Comparison of ENCODE assay signal across 9 mouse cellular contexts in the genomic region with DNA sequence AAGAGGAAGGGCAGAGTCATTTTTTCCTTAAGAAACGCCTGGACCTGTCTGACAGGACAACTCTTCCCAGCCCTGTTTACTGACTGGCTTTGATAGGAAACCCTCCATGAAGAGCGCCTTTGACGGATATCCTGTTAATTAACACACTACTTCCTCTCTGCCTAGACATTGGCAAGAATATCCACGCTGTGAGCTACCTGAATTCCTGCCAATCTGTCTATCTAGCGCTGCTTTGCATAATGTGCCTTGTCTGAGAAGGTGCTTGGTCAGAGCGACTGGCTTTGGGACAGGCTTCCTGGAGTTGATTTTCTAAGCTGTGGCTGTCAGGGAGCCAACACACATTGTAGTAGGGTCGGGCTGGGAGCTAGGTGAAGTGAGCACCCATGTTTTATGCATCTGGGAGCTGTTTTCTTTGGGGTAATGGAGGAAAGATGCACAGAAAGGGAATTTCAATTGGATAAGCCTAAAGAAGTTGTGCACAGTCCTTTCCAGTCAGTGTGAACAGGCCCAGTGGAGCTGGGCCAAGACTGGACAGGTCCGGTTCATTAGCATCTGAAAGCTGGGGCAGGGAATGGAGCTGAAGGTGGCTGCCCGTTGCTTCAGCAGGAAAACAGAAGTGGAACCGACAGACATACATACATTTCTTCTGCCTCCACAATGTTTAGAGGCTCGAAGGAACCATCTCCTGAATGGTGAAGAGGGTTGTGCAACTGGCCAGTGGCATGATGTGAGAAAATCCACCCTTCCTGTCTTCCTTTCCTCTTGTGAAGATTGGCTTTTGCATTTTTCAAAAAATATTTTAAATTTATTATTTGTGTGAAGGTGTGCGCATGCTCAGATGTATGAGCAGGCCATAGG.
DNase-seq lines count a peak whose midpoint lies in the region; ATAC-seq and TF ChIP-seq lines count a peak whose summit lies in the region.
"Had no signal": no experiment of that assay in that cellular context is flagged by ENCODE, and none has a peak within 500 bp of the region (broad histone marks: within the 10 kb centered on the region; RNA-seq: fewer than 3 reads in every experiment).

No protein-coding gene starts in this region.

- WGBS in midbrain, embryonic 14.5 days, result 62% methylated on average over 12 of the region's 12 CpGs
- 79% methylated on average over 12 of the region's 12 CpGs for WGBS in midbrain, embryonic 10.5 days
- 52% methylated on average over 12 of the region's 12 CpGs for WGBS in midbrain, postnatal 0 days

- ATAC-seq in midbrain, embryonic 14.5 days (ENCODE audit: low FRiP score, low TSS enrichment), result peak; percentile 55
- ATAC-seq in midbrain, postnatal 0 days (ENCODE audit: low FRiP score), result peak; percentile 69

- TF ChIP-seq CTCF in midbrain, postnatal 0 days (IDR thresholded peaks at IDR 0.05), result no peak

- no peak overlapping the region for H3K4me3 ChIP-seq in midbrain, embryonic 14.5 days (replicated peaks; ENCODE audit: low read depth, low read length)
- H3K4me3 ChIP-seq in midbrain, embryonic 10.5 days, result no peak overlapping the region
- no peak overlapping the region for H3K4me3 ChIP-seq in midbrain, postnatal 0 days (ENCODE audit: low read depth, low read length)
- H3K4me3 ChIP-seq: limb, embryonic 13.5 days had no signal

- no peak overlapping the region for H3K27ac ChIP-seq in midbrain, embryonic 14.5 days (replicated peaks; ENCODE audit: low read depth, low read length)
- H3K27ac ChIP-seq in midbrain, embryonic 10.5 days (replicated peaks), result no peak overlapping the region
- no peak overlapping the region for H3K27ac ChIP-seq in midbrain, postnatal 0 days (ENCODE audit: low read depth, low read length)
- H3K27ac ChIP-seq: limb, embryonic 13.5 days had no signal

- peaks cover 17% of the 10 kb centered on the region for H3K4me1 ChIP-seq in midbrain, embryonic 14.5 days (ENCODE audit: control insufficient read depth, insufficient read depth, low read length)
- peaks cover 16% of the 10 kb centered on the region for H3K4me1 ChIP-seq in midbrain, embryonic 10.5 days
- no peaks in the 10 kb centered on the region; the same call in 1 of the 2 replicates for H3K4me1 ChIP-seq in midbrain, postnatal 0 days (ENCODE audit: insufficient read depth, low read length)

- DNase-seq in cerebellum, adult 11-12 months, result peak; percentile 40
- DNase-seq in cerebellum, adult 11 months, result no peak
- DNase-seq in midbrain, embryonic 14.5 days, result peak; percentile 72
- DNase-seq in midbrain, embryonic 10.5 days (ENCODE audit: low spot score), result no peak
- DNase-seq in kidney, adult 8-10 months, result peak; percentile 5 to 28
- DNase-seq in midbrain, postnatal 0 days (ENCODE audit: low spot score), result peak; percentile 86
- no peak for DNase-seq in ovary, adult 18-20 months (ENCODE audit: low spot score)
- DNase-seq in layer of hippocampus, postnatal 10 days (ENCODE audit: low spot score in 2 of 2), result no peak

- H3K9ac ChIP-seq in midbrain, embryonic 14.5 days (replicated peaks; ENCODE audit: low read length), result no peak overlapping the region
- H3K9ac ChIP-seq in midbrain, postnatal 0 days (replicated peaks; ENCODE audit: low read length, poor library complexity, severe bottlenecking), result no peak overlapping the region
- H3K9ac ChIP-seq: limb, embryonic 13.5 days had no signal

- H3K36me3 ChIP-seq in midbrain, embryonic 14.5 days (ENCODE audit: control insufficient read depth, insufficient read depth, low read length), result no peaks in the 10 kb centered on the region
- no peaks in the 10 kb centered on the region for H3K36me3 ChIP-seq in midbrain, embryonic 10.5 days
- no peaks in the 10 kb centered on the region for H3K36me3 ChIP-seq in midbrain, postnatal 0 days (ENCODE audit: insufficient read depth, low read length)
- H3K36me3 ChIP-seq: limb, embryonic 13.5 days had no signal

- no peaks in the 10 kb centered on the region for H3K9me3 ChIP-seq in midbrain, embryonic 14.5 days (ENCODE audit: control insufficient read depth, low read length)
- no peaks in the 10 kb centered on the region for H3K9me3 ChIP-seq in midbrain, embryonic 10.5 days (replicated peaks)
- H3K9me3 ChIP-seq in midbrain, postnatal 0 days (ENCODE audit: low read length), result no peaks in the 10 kb centered on the region
- H3K9me3 ChIP-seq: limb, embryonic 13.5 days had no signal

- no peak overlapping the region for H3K4me2 ChIP-seq in midbrain, embryonic 14.5 days (ENCODE audit: low read length)
- no peak overlapping the region for H3K4me2 ChIP-seq in midbrain, postnatal 0 days (ENCODE audit: low read depth, low read length, poor library complexity, severe bottlenecking)
- H3K4me2 ChIP-seq: limb, embryonic 13.5 days had no signal

- H3K27me3 ChIP-seq in midbrain, embryonic 14.5 days (ENCODE audit: control insufficient read depth, insufficient read depth, low read length), result no peaks in the 10 kb centered on the region
- H3K27me3 ChIP-seq in midbrain, embryonic 10.5 days (ENCODE audit: low read depth, poor library complexity, severe bottlenecking), result no peaks in the 10 kb centered on the region
- H3K27me3 ChIP-seq in midbrain, postnatal 0 days (ENCODE audit: insufficient read depth, low read length), result no peaks in the 10 kb centered on the region
- H3K27me3 ChIP-seq: limb, embryonic 13.5 days had no signal

Comparison
In these comparisons a context has a peak if more than half of its experiments do, and no peak if none do; other contexts are left out.
1. DNase-seq: peak in cerebellum, adult 11-12 months (single experiment), midbrain, embryonic 14.5 days (single experiment), kidney, adult 8-10 months (2 of 2) and midbrain, postnatal 0 days (single experiment); none in cerebellum, adult 11 months (single experiment), midbrain, embryonic 10.5 days (single experiment), ovary, adult 18-20 months (single experiment) and layer of hippocampus, postnatal 10 days (0 of 2).